Mouse (Mus musculus): ENCODE measurements around the gene Ext2.

The Ext2 gene

GRCm38 (mm10) chr2:93737146-93737545 lies 85.2 kb downstream of the Ext2 start:
- no peak for DNase-seq (ENCODE audit: low spot score)

- no peak for DNase-seq (ENCODE audit: low spot score)
Observed at GRCm38 (mm10) chr2:93732658-93733057, 89.7 kb downstream of the Ext2 start.

DNA sequence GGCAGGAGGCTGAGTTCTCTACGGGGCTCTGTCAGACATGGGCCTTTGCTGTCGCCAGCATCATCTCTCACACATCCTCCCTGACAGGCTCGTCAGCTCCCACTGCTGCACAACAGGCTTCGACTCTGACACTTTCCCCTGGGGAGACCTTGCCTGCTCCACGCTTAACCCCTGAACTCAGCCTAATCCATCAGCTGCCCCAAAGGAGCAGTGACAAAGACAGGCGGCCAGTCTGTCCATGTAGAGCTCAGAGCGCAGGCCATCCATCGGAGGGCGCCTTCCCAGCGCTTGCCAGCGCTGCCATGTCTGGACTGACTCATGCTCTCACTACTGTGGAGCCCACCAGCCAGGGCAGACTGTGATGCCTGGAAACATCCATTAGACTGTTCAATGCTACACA lies 92.8 kb downstream of the Ext2 start:
- DNase-seq (ENCODE audit: low spot score) = no peak

- DNase-seq (ENCODE audit: low spot score) = no peak
Observed at GRCm38 (mm10) chr2:93723138-93723744, 99.1 kb downstream of the Ext2 start.

- no peak for DNase-seq (ENCODE audit: low spot score)
Observed at GRCm38 (mm10) chr2:93720956-93721355, 101.4 kb downstream of the Ext2 start.

DNA sequence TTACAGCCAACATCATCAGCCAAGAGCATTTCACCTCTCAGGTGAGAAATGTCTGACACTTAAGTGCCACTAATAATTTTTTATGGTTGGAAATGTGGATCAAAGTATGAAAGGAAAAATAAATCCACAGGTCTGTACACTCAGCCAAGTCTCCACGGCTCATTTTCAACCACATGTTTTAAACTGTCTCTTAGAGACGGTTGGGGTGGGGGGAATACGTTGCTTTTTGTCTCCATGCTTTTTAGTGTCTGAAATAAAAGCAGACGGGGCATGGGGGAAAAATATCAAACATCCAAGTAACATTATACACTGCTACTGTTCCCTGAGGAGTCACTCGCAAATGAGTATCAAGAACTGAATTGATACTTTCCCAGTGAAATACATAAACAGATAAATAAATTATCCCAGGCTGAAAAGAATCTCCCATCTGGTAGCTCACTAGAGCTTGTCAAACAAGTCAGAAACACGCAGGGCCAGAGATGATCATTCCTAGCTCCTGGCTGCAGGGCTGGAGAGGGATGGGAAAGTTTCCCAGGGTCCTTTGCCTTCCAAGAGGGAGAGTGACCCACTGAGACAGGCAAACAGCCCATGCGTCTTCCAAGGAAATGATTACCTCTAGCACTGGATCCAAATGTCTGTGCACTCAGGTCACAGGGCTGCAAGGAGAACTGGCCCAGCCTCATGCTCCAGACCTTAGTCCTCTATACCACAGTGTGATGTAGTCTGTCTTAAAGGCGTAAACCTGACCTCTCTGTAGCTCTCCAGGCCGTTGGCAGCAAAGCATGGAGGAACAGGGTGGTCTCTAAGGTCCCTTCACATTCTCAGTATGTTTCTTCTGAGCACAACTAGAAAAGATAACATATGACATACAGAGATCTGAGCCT lies 102.3 kb downstream of the Ext2 start:
- no peak for DNase-seq (ENCODE audit: low spot score)

DNA sequence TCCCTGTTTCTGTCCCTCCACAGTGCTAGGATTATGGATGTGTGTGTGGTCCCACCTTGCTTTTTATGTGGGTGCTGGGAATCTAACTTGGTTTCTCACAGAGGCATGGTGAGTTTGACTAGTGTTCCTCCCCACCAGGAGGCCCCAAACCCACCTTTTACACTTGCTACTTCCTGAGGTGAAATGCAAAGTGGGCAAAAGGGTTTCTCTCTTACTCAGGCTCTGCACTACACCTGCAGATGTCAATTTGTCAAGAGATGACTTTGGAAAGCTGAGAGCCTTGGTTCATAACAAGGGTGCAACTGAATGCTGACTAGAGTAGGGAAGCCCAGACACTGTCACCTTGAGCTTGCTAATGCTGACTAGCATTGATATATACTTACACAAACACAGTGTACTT lies 109.1 kb downstream of the Ext2 start:
- DNase-seq (ENCODE audit: low spot score) = no peak

- no peak for DNase-seq (ENCODE audit: low spot score)
Observed at GRCm38 (mm10) chr2:93711460-93711859, 110.9 kb downstream of the Ext2 start.

- no peak for DNase-seq (ENCODE audit: low spot score)
Observed at GRCm38 (mm10) chr2:93709696-93710095, 112.7 kb downstream of the Ext2 start.

GRCm38 (mm10) chr2:93709241-93709640 lies 113.1 kb downstream of the Ext2 start:
- no peak for DNase-seq (ENCODE audit: low spot score)

DNA sequence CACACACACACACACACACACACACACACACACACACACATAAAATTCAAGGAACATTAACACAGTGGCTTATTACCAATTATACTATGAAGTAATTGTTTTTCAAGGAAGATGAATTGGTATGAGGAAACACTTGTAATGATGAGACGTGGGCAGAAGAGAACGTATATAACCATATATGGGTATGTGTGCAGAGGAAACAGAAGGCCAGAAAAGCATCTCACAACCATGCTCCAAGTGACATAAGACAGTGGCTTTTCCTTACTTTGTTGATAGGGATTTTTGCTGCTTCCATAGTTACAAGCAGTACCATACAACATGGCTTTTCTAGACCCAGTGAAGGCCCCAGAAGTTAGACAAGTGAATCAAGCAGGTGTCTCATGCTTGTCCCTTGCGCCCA lies 115.5 kb downstream of the Ext2 start:
- no peak for DNase-seq (ENCODE audit: low spot score)

GRCm38 (mm10) chr2:93706407-93706806 lies 116.0 kb downstream of the Ext2 start:
- DNase-seq (ENCODE audit: low spot score) = no peak

GRCm38 (mm10) chr2:93704195-93704594 lies 118.2 kb downstream of the Ext2 start:
- no peak for DNase-seq (ENCODE audit: low spot score)

GRCm38 (mm10) chr2:93702936-93703926 lies 119.1 kb downstream of the Ext2 start:
- no peak for DNase-seq (ENCODE audit: low spot score)

DNA sequence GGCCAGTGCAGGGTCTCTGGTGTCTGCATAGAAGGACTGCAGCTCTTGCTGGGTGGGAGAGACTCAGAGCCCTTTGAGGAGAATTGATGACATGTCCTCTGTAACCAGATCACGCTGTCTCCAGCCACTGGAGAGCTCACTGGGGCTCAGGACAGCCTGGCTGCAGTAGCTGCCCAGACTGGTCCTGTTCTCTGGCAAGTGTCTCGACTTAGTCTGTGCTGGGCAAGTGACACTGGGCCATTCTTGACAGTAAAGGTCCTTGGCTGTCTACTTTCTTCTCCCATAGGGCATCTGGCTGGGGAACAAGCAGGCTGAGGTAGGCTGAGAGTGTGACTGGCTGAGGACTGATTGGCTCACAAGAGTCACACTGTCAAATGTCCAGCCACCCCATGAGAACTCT lies 123.0 kb downstream of the Ext2 start:
- DNase-seq (ENCODE audit: low spot score) = no peak

GRCm38 (mm10) chr2:93696181-93696641 lies 126.2 kb downstream of the Ext2 start:
- DNase-seq (ENCODE audit: low spot score) = no peak

- DNase-seq (ENCODE audit: low spot score) = no peak
Observed at GRCm38 (mm10) chr2:93693101-93693500, 129.3 kb downstream of the Ext2 start.

GRCm38 (mm10) chr2:93690064-93690930 lies 132.1 kb downstream of the Ext2 start:
- no peak for DNase-seq (ENCODE audit: low spot score)

- DNase-seq (ENCODE audit: low spot score) = no peak
Observed at GRCm38 (mm10) chr2:93683674-93684073, 138.7 kb downstream of the Ext2 start.

DNA sequence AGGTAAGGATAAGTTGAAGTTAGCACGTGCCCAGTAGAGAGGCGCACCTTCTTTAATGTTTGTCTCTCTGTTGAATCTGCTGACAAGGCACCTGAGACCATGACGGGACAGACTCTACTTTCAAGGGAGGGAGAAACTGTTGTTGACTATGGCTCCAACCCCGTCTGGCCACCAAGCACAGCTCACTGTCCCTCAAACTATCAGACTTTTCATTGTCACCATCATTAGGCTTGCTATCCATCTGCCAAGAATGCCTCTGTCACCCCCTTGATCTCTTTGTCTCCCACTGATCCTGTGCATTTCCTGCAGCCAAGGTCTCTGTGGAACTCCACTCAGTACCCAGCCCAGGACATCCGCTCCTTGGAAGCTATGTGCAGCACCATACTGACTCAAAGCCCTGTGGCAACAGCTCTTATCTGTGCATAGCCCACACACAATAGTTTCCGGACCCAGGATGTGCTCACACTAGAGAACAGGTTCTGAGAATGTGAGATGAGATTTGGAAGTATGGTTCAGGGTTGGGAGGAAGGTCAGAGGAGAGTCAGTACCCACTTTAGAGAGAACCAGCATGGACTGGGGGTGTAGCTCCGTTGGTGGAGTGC lies 139.7 kb downstream of the Ext2 start:
- no peak for DNase-seq (ENCODE audit: low spot score)

- DNase-seq (ENCODE audit: low spot score) = no peak
Observed at GRCm38 (mm10) chr2:93681321-93681720, 141.0 kb downstream of the Ext2 start.
